Mouse (Mus musculus): Measurements from ENCODE around the gene Hes7. TPM values are rescaled to one million over a fixed set of nuclear protein-coding genes. Genes with fewer than 3 reads are reported as not detected.

The Hes7 gene
- polyA plus RNA-seq, 1 experiment from 2014 or later = 1.1 TPM

DNA sequence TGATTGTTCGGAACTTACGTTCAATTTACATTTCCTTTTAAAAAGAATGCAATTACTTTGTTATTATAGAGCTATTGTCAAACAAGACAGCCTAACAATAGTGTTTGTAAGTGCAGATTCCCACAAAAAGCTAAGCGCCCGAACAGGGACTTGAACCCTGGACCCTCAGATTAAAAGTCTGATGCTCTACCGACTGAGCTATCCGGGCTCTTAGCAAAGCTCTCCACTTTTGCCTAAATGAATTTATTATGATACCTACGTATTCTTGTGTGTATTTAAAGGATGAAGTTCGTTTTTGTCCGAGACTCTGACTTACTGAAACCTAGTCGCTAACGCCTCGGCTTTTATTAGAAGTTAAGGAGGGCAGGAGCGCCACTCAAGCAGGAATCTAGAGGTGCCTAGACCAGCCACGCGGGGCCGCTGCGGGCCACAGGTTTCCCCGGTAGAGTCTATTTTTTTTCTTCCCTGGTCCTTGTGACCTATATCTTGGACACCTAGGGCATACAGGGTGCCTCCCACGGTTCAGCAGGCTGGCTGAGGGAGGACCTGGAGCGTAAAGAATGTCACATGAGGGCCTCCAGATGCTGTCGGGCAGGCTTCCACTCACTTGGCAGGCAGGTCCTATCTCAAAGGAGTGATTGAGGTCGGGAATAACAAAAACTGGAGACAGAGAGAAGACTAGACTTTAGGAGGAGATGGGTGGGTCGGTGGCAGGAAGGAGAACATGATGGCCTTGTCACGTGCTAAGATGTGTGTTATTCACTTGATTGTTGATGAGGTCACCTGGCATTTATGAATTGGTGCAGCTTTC lies 5.0 kb downstream of the Hes7 start:
- peak overlapping the region; percentile 83 for H3K27ac ChIP-seq (ENCODE audit: low read length)
- no peaks in the 10 kb centered on the region for H3K36me3 ChIP-seq (ENCODE audit: control insufficient read depth, insufficient read depth, low read length)
- peak overlapping the region; percentile 64 for H3K9ac ChIP-seq (ENCODE audit: low read depth, low read length)
- peak; percentile 52 for ATAC-seq
- H3K4me3 ChIP-seq (ENCODE audit: low read depth, low read length) = peak overlapping the region; percentile 64
- H3K4me2 ChIP-seq (ENCODE audit: low read length) = peak overlapping the region; percentile 79
- H3K9me3 ChIP-seq (replicated peaks; ENCODE audit: control insufficient read depth, low read length, poor library complexity, severe bottlenecking) = no peaks in the 10 kb centered on the region
- under 1% methylated on average over 24 of the region's 24 CpGs for WGBS
- H3K27me3 ChIP-seq (ENCODE audit: control insufficient read depth, insufficient read depth, low read depth, low read length) = peaks cover 3% of the 10 kb centered on the region
- peaks cover 18% of the 10 kb centered on the region for H3K4me1 ChIP-seq (ENCODE audit: control insufficient read depth, insufficient read depth, low read length)

DNA sequence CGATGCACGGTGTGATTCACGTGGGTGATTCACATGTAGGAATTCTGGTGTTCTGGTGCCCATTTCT lies 5.5 kb downstream of the Hes7 start, which contains the start of gene Aloxe3:
Gene Aloxe3, plus strand, starts transcription at position 45 of the 67 bp plus-strand sequence.
- no peaks in the 10 kb centered on the region for H3K9me3 ChIP-seq (replicated peaks; ENCODE audit: control insufficient read depth, low read length, poor library complexity, severe bottlenecking)
- no peak for ATAC-seq
- peaks cover 13% of the 10 kb centered on the region for H3K4me1 ChIP-seq (ENCODE audit: control insufficient read depth, insufficient read depth, low read length)
- 1% methylated on average over 3 of the region's 3 CpGs for WGBS
- no peaks in the 10 kb centered on the region; the same call in 1 of the 2 replicates for H3K27me3 ChIP-seq (ENCODE audit: control insufficient read depth, insufficient read depth, low read depth, low read length)
- H3K36me3 ChIP-seq (ENCODE audit: control insufficient read depth, insufficient read depth, low read length) = no peaks in the 10 kb centered on the region
- peak within 1 kb of the TSS; percentile 79 for H3K4me2 ChIP-seq (ENCODE audit: low read length)
- H3K4me3 ChIP-seq (ENCODE audit: low read depth, low read length) = peak within 1 kb of the TSS; percentile 64
- peak within 1 kb of the TSS; percentile 64 for H3K9ac ChIP-seq (ENCODE audit: low read depth, low read length)
- H3K27ac ChIP-seq (ENCODE audit: low read length) = peak within 1 kb of the TSS; percentile 83

DNA sequence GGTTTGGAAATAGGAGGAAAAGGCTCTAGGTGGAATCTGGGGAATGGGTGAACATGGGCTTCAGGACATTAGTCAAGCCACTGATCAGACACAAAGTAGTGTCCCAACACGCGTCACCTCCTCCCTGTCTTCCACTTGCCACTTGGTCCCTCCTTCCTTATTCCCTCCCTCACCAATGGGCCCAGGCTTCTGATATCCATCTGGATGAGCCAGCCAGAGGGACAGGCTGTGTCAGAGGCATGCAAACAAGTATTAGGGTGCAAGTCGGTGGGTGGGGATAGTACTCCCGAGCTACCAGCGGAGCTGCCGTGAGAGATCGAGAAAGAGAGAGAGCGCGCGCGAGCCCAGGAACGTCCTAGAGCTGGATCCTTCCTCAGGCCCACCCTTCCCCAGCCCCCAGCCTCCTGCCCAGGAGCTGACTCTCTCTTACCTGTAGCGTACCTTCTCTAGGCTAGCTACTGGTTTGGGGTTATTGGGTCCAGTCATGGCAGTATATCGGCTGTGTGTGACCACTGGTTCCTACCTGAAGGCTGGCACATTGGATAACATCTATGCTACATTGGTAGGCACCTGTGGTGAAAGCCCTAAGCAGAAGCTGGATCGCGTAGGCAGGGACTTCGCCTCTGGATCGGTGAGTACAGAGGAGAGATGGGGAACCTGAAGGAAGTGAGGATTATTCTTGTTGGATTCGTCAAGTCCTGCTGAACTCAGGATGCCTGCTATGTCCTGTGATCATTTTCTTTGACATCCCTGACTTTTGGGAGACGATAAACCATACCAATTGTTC lies 5.9 kb downstream of the Hes7 start:
- Histone ChIP-seq H3K4me1 (ENCODE audit: control insufficient read depth, insufficient read depth, low read length) (peaks cover 9% of the 10 kb centered on the region), H3K4me3 (ENCODE audit: low read depth, low read length) (peak overlapping the region; percentile 64), H3K27ac (ENCODE audit: low read length) (peak overlapping the region; percentile 83), H3K36me3 (ENCODE audit: control insufficient read depth, insufficient read depth, low read length) (no peaks in the 10 kb centered on the region), H3K9me3 (replicated peaks; ENCODE audit: control insufficient read depth, low read length, poor library complexity, severe bottlenecking) (no peaks in the 10 kb centered on the region), H3K27me3 (ENCODE audit: control insufficient read depth, insufficient read depth, low read depth, low read length) (no peaks in the 10 kb centered on the region; the same call in 1 of the 2 replicates), H3K4me2 (ENCODE audit: low read length) (peak overlapping the region; percentile 79), H3K9ac (ENCODE audit: low read depth, low read length) (peak overlapping the region; percentile 64)
- WGBS = 10% methylated on average over 20 of the region's 20 CpGs
- ATAC-seq = no peak

DNA sequence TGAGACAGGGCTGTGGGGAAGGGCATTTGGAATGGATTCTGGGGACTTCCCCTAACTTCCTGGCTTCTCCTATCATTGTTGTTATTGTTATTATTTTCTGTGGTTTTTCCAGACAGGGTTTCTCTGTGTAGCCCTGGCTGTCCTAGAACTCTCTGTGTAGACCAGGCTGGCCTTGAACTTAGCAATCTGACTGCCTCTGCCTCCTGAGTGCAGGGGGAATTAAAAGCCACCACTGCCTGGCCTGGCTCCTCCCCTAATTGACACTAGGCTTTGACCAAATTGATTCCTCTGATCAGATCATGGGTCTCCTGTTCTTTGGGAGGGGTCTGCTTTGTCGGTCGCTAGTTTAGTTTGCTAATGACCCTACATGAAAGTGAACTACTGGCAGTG lies 6.5 kb downstream of the Hes7 start:
- Histone ChIP-seq H3K4me1 (ENCODE audit: control insufficient read depth, insufficient read depth, low read length) (peaks cover 8% of the 10 kb centered on the region; the same call in 1 of the 2 replicates), H3K9me3 (replicated peaks; ENCODE audit: control insufficient read depth, low read length, poor library complexity, severe bottlenecking) (no peaks in the 10 kb centered on the region), H3K4me3 (ENCODE audit: low read depth, low read length) (peak overlapping the region; percentile 64), H3K4me2 (ENCODE audit: low read length) (peak overlapping the region; percentile 79), H3K9ac (ENCODE audit: low read depth, low read length) (peak overlapping the region; percentile 64), H3K27ac (ENCODE audit: low read length) (no peak overlapping the region), H3K27me3 (ENCODE audit: control insufficient read depth, insufficient read depth, low read depth, low read length) (no peaks in the 10 kb centered on the region; the same call in 1 of the 2 replicates), H3K36me3 (ENCODE audit: control insufficient read depth, insufficient read depth, low read length) (no peaks in the 10 kb centered on the region)
- ATAC-seq = no peak
- 33% methylated on average over 2 of the region's 2 CpGs for WGBS

DNA sequence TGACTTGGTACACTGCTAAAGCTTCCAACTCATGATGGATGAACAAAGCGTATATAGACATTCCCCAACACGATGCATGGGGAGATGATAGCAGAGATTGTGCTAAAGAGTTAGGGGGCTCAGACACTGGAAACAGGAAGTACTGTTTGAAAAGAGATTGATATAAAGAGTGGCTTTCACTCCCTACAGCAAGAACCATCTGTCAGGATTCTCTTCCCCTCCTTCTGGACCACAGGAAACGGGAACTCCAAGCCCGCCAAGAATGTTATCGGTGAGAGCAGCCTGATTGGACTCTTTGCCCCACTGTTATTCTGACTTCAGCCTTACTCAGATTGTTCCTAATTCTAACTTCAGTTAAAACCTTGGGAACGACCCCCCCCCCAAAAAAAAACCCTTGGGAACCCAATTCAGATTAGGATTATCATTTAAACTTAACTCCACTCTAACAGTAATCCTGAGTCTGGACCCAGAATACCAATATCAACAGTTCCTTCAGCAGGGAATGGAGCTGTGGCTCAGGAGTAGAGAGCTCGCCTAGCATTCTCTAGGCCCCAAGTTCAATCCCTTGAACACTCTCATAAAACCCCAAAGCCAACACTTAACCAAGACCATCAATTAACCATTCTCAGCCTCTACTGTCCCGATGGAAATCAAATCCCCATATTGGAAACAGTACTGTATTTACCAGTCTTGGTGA lies 8.4 kb downstream of the Hes7 start:
- no peak overlapping the region for H3K4me2 ChIP-seq (ENCODE audit: low read length)
- ATAC-seq = no peak
- no peak overlapping the region for H3K9ac ChIP-seq (ENCODE audit: low read depth, low read length)
- H3K4me1 ChIP-seq (ENCODE audit: control insufficient read depth, insufficient read depth, low read length) = peaks cover 8% of the 10 kb centered on the region; the same call in 1 of the 2 replicates
- 77% methylated on average over 8 of the region's 8 CpGs for WGBS
- no peak overlapping the region for H3K27ac ChIP-seq (ENCODE audit: low read length)
- no peaks in the 10 kb centered on the region for H3K9me3 ChIP-seq (replicated peaks; ENCODE audit: control insufficient read depth, low read length, poor library complexity, severe bottlenecking)
- H3K4me3 ChIP-seq (ENCODE audit: low read depth, low read length) = no peak overlapping the region
- H3K27me3 ChIP-seq (ENCODE audit: control insufficient read depth, insufficient read depth, low read depth, low read length) = no peaks in the 10 kb centered on the region; the same call in 1 of the 2 replicates
- H3K36me3 ChIP-seq (ENCODE audit: control insufficient read depth, insufficient read depth, low read length) = no peaks in the 10 kb centered on the region

DNA sequence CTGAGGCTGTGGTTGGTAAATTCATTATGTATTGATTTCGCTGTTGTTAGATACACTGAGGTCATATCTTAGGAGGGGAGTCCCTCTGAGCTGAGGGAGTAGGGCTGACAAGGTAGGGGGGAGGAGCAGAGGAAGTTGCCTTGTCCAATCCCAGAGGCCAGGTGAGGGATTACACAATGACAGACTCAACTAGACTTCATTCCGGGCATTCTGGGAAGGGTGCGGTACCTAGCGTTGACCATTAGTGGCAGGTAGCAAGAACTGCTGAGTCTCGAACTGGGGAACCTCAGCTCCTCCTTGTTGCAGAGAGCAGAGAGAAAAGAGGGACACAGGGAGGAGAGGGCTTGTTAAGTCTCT lies 13.3 kb downstream of the Hes7 start:
- H3K27ac ChIP-seq (ENCODE audit: low read length) = no peak overlapping the region
- H3K4me1 ChIP-seq (ENCODE audit: control insufficient read depth, insufficient read depth, low read length) = peaks cover 5% of the 10 kb centered on the region; the same call in 1 of the 2 replicates
- no peaks in the 10 kb centered on the region; the same call in 1 of the 2 replicates for H3K27me3 ChIP-seq (ENCODE audit: control insufficient read depth, insufficient read depth, low read depth, low read length)
- H3K4me3 ChIP-seq (ENCODE audit: low read depth, low read length) = peak overlapping the region; percentile 45
- peak overlapping the region; percentile 77 for H3K4me2 ChIP-seq (ENCODE audit: low read length)
- H3K9me3 ChIP-seq (replicated peaks; ENCODE audit: control insufficient read depth, low read length, poor library complexity, severe bottlenecking) = no peaks in the 10 kb centered on the region
- ATAC-seq = peak; percentile 57; the same call in 1 of the 2 replicates
- H3K36me3 ChIP-seq (ENCODE audit: control insufficient read depth, insufficient read depth, low read length) = no peaks in the 10 kb centered on the region
- H3K9ac ChIP-seq (ENCODE audit: low read depth, low read length) = peak overlapping the region; percentile 68; the same call in 1 of the 2 replicates
- WGBS = 16% methylated on average over 5 of the region's 5 CpGs

DNA sequence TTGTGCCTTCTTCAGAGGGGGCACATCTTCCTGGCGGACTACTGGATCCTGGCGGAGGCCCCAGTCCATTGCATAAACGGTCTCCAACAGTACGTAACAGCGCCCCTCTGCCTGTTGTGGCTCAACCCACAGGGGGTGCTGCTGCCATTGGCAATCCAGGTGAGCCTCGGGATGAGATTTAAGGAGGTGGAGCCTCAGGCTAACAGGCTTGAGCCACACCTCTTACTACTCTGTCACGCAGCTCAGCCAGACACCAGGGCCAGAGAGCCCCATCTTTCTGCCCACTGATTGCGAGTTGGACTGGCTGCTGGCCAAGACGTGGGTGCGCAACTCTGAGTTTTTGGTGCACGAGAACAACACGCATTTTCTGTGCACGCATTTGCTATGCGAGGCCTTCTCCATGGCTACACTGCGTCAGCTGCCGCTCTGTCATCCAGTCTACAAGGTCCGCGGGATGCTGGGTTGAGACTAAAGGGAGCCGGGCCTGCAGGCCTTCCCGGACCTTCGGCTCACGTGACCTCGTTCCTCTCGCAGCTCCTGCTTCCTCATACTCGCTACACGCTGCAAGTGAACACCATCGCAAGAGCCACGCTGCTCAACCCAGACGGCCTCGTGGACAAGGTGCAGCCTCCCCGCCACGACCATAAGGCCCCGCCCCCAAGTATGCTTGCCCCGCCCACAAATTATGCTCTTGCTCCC lies 13.9 kb downstream of the Hes7 start:
- 2% methylated on average over 34 of the region's 34 CpGs for WGBS
- no peaks in the 10 kb centered on the region for H3K9me3 ChIP-seq (replicated peaks; ENCODE audit: control insufficient read depth, low read length, poor library complexity, severe bottlenecking)
- H3K36me3 ChIP-seq (ENCODE audit: control insufficient read depth, insufficient read depth, low read length) = no peaks in the 10 kb centered on the region
- peak; percentile 80 for ATAC-seq
- peak overlapping the region; percentile 66; the same call in 1 of the 2 replicates for H3K27ac ChIP-seq (ENCODE audit: low read length)
- peak overlapping the region; percentile 45 for H3K4me3 ChIP-seq (ENCODE audit: low read depth, low read length)
- no peaks in the 10 kb centered on the region; the same call in 1 of the 2 replicates for H3K27me3 ChIP-seq (ENCODE audit: control insufficient read depth, insufficient read depth, low read depth, low read length)
- peak overlapping the region; percentile 77 for H3K4me2 ChIP-seq (ENCODE audit: low read length)
- peaks cover 5% of the 10 kb centered on the region; the same call in 1 of the 2 replicates for H3K4me1 ChIP-seq (ENCODE audit: control insufficient read depth, insufficient read depth, low read length)
- H3K9ac ChIP-seq (ENCODE audit: low read depth, low read length) = peak overlapping the region; percentile 68

DNA sequence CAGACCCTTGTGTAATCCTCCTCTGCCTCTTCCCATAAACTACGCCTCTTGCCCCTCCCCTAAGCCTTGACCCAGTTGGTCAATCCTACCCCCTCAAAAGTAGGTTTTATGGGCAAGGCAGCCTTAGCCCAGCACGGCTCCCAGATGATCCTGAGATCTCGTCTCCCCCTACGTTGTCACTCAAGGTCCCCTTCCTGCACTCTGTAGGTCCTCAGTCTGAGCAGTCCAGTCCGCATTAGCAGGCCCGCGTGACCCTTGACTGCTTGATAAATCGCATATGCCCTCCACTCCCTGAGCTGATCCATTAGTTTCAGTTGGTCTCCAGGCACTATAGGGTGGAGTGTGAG lies 14.4 kb downstream of the Hes7 start:
- Histone ChIP-seq H3K4me3 (ENCODE audit: low read depth, low read length) (peak overlapping the region; percentile 45), H3K4me1 (ENCODE audit: control insufficient read depth, insufficient read depth, low read length) (peaks cover 5% of the 10 kb centered on the region; the same call in 1 of the 2 replicates), H3K9ac (ENCODE audit: low read depth, low read length) (peak overlapping the region; percentile 68), H3K4me2 (ENCODE audit: low read length) (peak overlapping the region; percentile 77), H3K9me3 (replicated peaks; ENCODE audit: control insufficient read depth, low read length, poor library complexity, severe bottlenecking) (no peaks in the 10 kb centered on the region), H3K36me3 (ENCODE audit: control insufficient read depth, insufficient read depth, low read length) (no peaks in the 10 kb centered on the region), H3K27me3 (ENCODE audit: control insufficient read depth, insufficient read depth, low read depth, low read length) (no peaks in the 10 kb centered on the region; the same call in 1 of the 2 replicates), H3K27ac (ENCODE audit: low read length) (no peak overlapping the region)
- 0 out of 2 replicates have a peak, but pooled peaks have one; percentile 19 for ATAC-seq
- WGBS = 27% methylated on average over 8 of the region's 8 CpGs
